Mouse (Mus musculus) liver, embryonic 14.5 days (tissue): ENCODE data around the gene Ptbp3.

ENCODE experiments used
- CTCF ChIP-seq: IDR thresholded peaks from 2 replicates; pipeline ENCODE4 v1.5.1; 2016; ENCODE audit warnings: antibody characterized with exemption, low read depth, control low read depth
- EP300 ChIP-seq: IDR thresholded peaks from 2 replicates; pipeline ENCODE4 v1.6.1; 2016; ENCODE audit warnings: antibody characterized with exemption, low read depth

DNA sequence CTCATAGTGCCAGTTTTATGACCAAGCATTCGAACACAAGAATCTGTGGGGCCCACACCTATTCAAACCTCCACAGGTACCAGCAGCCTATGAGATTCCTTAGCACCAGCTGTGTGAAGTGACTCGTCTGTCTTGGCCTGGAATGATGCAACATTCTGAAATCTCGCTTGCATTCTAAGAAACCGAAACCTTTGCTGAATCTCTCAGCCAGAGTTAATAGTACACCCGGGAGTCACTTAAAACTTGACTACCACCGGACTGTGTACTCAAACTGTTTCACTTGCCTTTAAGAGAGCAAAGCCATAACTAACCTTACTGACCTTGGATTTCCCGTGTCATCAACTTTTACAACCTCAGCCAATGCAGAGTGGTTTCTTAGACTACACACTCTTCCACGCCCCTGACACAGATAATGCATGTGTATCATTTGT is 96.6 kb downstream of the Ptbp3 start:
- no peak for TF ChIP-seq CTCF
- TF ChIP-seq EP300, result no peak
